In the genomic region with DNA sequence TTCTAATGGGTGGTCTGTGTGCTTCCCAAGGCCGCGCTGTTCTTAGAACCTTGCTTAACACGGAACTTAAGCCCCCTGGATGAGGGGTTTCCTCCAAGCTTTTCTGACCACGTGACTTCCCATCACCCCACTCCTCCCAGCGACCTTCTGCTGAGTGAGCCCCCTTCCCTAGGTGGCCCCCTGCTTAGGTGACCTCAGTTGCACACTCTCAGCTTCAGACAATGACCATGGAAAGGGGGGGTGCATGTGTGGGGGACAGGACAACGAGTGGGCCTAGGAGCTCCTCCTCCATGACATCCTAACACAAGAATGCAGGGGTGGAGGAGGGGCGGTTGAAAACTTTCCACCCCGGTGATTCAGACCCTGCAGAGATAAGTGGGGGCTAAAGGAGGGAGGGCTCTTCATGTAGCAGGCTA, we compare ENCODE assay signal across 9 mouse cellular contexts. TPM values are rescaled to one million over a fixed set of nuclear protein-coding genes. Genes with fewer than 3 reads are reported as not detected.
DNase-seq lines count a peak whose midpoint lies in the region; ATAC-seq and TF ChIP-seq lines count a peak whose summit lies in the region.
"Had no signal": no experiment of that assay in that cellular context is flagged by ENCODE, and none has a peak within 500 bp of the region (broad histone marks: within the 10 kb centered on the region; RNA-seq: fewer than 3 reads in every experiment).

No protein-coding gene starts in this region.

- ATAC-seq in kidney, embryonic 16.5 days (ENCODE audit: low FRiP score, low TSS enrichment): peak; percentile 55

- H3K9ac ChIP-seq in kidney, embryonic 16.5 days (replicated peaks; ENCODE audit: low read length): peak overlapping the region; percentile 31; the same call in 1 of the 2 replicates

- H3K4me3 ChIP-seq in kidney, embryonic 16.5 days (ENCODE audit: low read length): no peak overlapping the region
- H3K4me3 ChIP-seq in cerebellum, adult 2 months (replicated peaks; ENCODE audit: insufficient read depth, low read depth, low read length): no peak overlapping the region

- intact Hi-C loops in left cerebral cortex, postnatal 36 days (cut with DNase I): no loop called here

- 13% methylated on average over 8 of the region's 8 CpGs for WGBS in kidney, embryonic 16.5 days
- WGBS in cerebellum, adult 2 months: 51% methylated on average over 8 of the region's 8 CpGs

- no peaks in the 10 kb centered on the region for H3K9me3 ChIP-seq in kidney, embryonic 16.5 days (ENCODE audit: low read length)

- H3K36me3 ChIP-seq in kidney, embryonic 16.5 days (ENCODE audit: insufficient read depth, low read length): peaks cover 5% of the 10 kb centered on the region

- H3K4me1 ChIP-seq in kidney, embryonic 16.5 days (ENCODE audit: insufficient read depth, low read length): peaks cover 75% of the 10 kb centered on the region
- H3K4me1 ChIP-seq in cerebellum, adult 2 months (ENCODE audit: control insufficient read depth, insufficient read depth, low read length): peaks cover 11% of the 10 kb centered on the region

- H3K27me3 ChIP-seq in kidney, embryonic 16.5 days (ENCODE audit: insufficient read depth, low read length): no peaks in the 10 kb centered on the region
- H3K27me3 ChIP-seq in cerebellum, adult 2 months (ENCODE audit: control insufficient read depth, insufficient read depth, low read length): no peaks in the 10 kb centered on the region

- no peak for TF ChIP-seq POLR2A in cerebellum, adult 2 months (IDR thresholded peaks at IDR 0.05; ENCODE audit: borderline replicate concordance, insufficient read depth, low read length)

- DNase-seq in urinary bladder, postnatal 14 days (ENCODE audit: low spot score): peak; percentile 81
- DNase-seq in urinary bladder, adult 2 months (ENCODE audit: low spot score): no peak
- DNase-seq in heart, adult 11 months: peak; percentile 98
- DNase-seq in lung, postnatal 25 days (ENCODE audit: low spot score): peak; percentile 71
- no peak for DNase-seq in cerebellum, adult 2 months
- DNase-seq in layer of hippocampus, postnatal 25 days (ENCODE audit: extremely low spot score in 1 of 2, low spot score in 1 of 2): no peak
- no peak for DNase-seq in left cerebral cortex, postnatal 36 days (ENCODE audit: low spot score in 2 of 2)

- H3K27ac ChIP-seq in kidney, embryonic 16.5 days (ENCODE audit: low read length): peak overlapping the region; percentile 76
- no peak overlapping the region for H3K27ac ChIP-seq in cerebellum, adult 2 months (ENCODE audit: insufficient read depth, low read length)

- H3K4me2 ChIP-seq in kidney, embryonic 16.5 days (replicated peaks; ENCODE audit: low read depth, low read length): peak overlapping the region; percentile 22

- TF ChIP-seq CTCF in cerebellum, adult 2 months (IDR thresholded peaks at IDR 0.05; ENCODE audit: borderline replicate concordance, insufficient read depth, low read depth, low read length): no peak

RNA-seq across cellular contexts. Expression of a gene that starts 9.2 kb away (rescaled TPM):
- polyA plus RNA-seq in urinary bladder, adult 2 months (2012; rRNA removed): 20.2 and 25.6 TPM in 2 replicates
- 8.3 and 8.6 TPM in 2 replicates for polyA plus RNA-seq in kidney, embryonic 16.5 days (2015; fragmentation: Nextera tagmentation; extraction: Ambion mirVana)
- polyA plus RNA-seq in cerebellum, adult 2 months (2012; rRNA removed): 1.9 and 2.0 TPM in 2 replicates
- total RNA-seq in layer of hippocampus, postnatal 25 days (2021): 1 to 10 TPM in 1 of 2 experiments, under 1 TPM in 1; 0.99 to 1.4 TPM
- 1 to 10 TPM; 1.4 to 1.5 TPM for total RNA-seq in left cerebral cortex, postnatal 36 days (2021)

RNA-seq across cellular contexts. Expression of a gene that starts 57.8 kb away (rescaled TPM):
- polyA plus RNA-seq in urinary bladder, adult 2 months (2012; rRNA removed): 0.28 and 0.66 TPM in 2 replicates
- polyA plus RNA-seq in kidney, embryonic 16.5 days (2015; fragmentation: Nextera tagmentation; extraction: Ambion mirVana): 3.0 and 3.1 TPM in 2 replicates
- polyA plus RNA-seq in cerebellum, adult 2 months (2012; rRNA removed): 17.9 and 18.2 TPM in 2 replicates
- total RNA-seq in layer of hippocampus, postnatal 25 days (2021): 1 to 10 TPM; 2.8 to 3.1 TPM
- 1 to 10 TPM; 3.1 TPM for total RNA-seq in left cerebral cortex, postnatal 36 days (2021)
- total RNA-seq: neutrophil, adult 5-6 weeks had no signal

Comparison
In these comparisons a context has a peak if more than half of its experiments do, and no peak if none do; other contexts are left out.
1. DNase-seq: peak in urinary bladder, postnatal 14 days (single experiment), heart, adult 11 months (single experiment) and lung, postnatal 25 days (single experiment); none in urinary bladder, adult 2 months (single experiment), cerebellum, adult 2 months (0 of 2), layer of hippocampus, postnatal 25 days (0 of 2) and left cerebral cortex, postnatal 36 days (0 of 2).